Mouse (Mus musculus) heart, postnatal 0 days (tissue): ENCODE data around the gene Thrb.

ENCODE experiments used
- CTCF ChIP-seq: IDR thresholded peaks from 2 replicates; pipeline ENCODE4 v1.5.1; 2016; ENCODE audit warnings: antibody characterized with exemption, control low read depth, low read depth
- EP300 ChIP-seq: IDR thresholded peaks from 2 replicates; pipeline ENCODE4 v1.6.1; 2016; ENCODE audit warnings: antibody characterized with exemption, low read depth

DNA sequence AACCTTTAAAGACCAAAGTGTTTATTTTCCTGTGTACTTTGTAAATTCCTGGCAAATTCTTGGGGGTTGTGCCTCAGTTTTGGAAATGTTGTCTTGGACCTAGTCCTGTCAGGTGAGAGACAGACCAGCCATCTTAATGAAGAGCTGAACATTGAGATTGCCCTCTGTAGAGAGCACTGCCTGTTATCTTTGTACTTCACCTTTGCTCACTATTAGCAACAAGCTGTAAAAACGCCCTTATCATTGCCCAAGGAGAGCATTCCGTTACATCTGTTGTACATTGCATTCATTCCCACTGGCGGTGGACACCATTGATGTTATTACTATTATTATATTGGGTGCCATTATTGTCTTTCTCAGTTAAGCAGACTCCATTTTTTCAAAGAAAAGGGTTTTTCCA is 40.2 kb downstream of the Thrb start:
- TF ChIP-seq EP300: no peak
- TF ChIP-seq CTCF: no peak
